Mouse (Mus musculus): Measurements from ENCODE around the gene B4galt3. TPM values are rescaled to one million over a fixed set of nuclear protein-coding genes. Genes with fewer than 3 reads are reported as not detected.

B4galt3 gene
- polyA plus RNA-seq (2016; fragmentation: Nextera tagmentation; extraction: Ambion mirVana) = 82.1 and 84.8 TPM in 2 replicates

DNA sequence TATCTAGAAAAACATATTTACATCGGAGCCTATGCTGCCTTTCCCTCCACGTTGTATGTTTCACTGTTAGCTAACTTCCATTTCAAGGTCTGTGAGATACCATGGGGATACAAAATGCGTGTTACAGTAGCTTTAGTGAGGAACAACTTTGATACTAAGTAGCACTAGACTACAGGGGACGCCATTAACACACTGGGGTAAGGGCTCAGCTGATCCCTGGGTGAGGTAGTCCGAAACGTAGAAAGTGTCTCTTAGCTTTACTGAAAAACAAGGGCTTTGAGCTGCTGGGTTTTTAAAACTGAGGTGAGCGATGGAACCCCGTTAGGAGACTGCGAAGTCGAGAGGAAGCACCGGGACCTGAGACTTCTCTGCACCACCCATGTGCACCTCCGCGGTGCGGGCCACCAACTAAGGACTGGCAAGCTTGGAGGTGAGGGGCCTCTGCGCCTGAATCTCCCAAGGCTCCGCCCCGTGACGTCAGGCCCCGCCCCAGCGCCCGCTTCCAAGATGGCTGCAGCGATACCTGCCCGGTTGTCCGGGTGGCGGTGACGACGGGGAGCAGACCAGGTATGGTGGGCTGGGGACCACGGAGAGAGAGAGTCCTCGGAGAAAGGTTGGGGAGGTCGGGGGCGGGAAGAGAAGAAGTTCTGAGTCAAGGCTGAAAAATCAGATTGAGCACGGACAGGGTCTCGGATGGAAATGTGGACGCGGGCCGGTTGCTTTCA, at the start of gene B4galt3:
Gene B4galt3 (plus strand): TSS at position 481 of the 725 bp plus-strand sequence.
- H3K9me3 ChIP-seq = no peaks in the 10 kb centered on the region
- 3% methylated on average over 36 of the region's 36 CpGs for WGBS

GRCm38 (mm10) chr1:171220871-171221270, 49.3 kb upstream of the B4galt3 start:
- Histone ChIP-seq H3K27ac (no peak overlapping the region), H3K4me1 (replicated peaks) (peaks cover 10% of the 10 kb centered on the region), H3K9me3 (no peaks in the 10 kb centered on the region), H3K36me3 (peaks cover 25% of the 10 kb centered on the region), H3K4me2 (peak overlapping the region; percentile 87), H3K4me3 (replicated peaks) (peak overlapping the region; percentile 59; the same call in 1 of the 2 replicates), H3K27me3 (no peaks in the 10 kb centered on the region), H3K9ac (replicated peaks) (no peak overlapping the region)
- WGBS = 8% methylated on average over 10 of the region's 10 CpGs
- ATAC-seq (ENCODE audit: insufficient number of reproducible peaks, insufficient read depth, low FRiP score, low TSS enrichment, low read depth) = no peak

More for the DNA sequence above, at the start of gene B4galt3:
- peaks cover 35% of the 10 kb centered on the region for H3K36me3 ChIP-seq
- peak within 1 kb of the TSS; percentile 73 for H3K9ac ChIP-seq (replicated peaks)
- H3K4me2 ChIP-seq = peak within 1 kb of the TSS; percentile 95
- peak within 1 kb of the TSS; percentile 53; the same call in 1 of the 2 replicates for H3K27ac ChIP-seq
- ATAC-seq (ENCODE audit: insufficient number of reproducible peaks, insufficient read depth, low FRiP score, low TSS enrichment, low read depth) = peak; percentile 93
- H3K27me3 ChIP-seq = no peaks in the 10 kb centered on the region; the same call in 1 of the 2 replicates
- peaks cover 7% of the 10 kb centered on the region for H3K4me1 ChIP-seq (replicated peaks)
- H3K4me3 ChIP-seq (replicated peaks) = peak within 1 kb of the TSS; percentile 77

DNA sequence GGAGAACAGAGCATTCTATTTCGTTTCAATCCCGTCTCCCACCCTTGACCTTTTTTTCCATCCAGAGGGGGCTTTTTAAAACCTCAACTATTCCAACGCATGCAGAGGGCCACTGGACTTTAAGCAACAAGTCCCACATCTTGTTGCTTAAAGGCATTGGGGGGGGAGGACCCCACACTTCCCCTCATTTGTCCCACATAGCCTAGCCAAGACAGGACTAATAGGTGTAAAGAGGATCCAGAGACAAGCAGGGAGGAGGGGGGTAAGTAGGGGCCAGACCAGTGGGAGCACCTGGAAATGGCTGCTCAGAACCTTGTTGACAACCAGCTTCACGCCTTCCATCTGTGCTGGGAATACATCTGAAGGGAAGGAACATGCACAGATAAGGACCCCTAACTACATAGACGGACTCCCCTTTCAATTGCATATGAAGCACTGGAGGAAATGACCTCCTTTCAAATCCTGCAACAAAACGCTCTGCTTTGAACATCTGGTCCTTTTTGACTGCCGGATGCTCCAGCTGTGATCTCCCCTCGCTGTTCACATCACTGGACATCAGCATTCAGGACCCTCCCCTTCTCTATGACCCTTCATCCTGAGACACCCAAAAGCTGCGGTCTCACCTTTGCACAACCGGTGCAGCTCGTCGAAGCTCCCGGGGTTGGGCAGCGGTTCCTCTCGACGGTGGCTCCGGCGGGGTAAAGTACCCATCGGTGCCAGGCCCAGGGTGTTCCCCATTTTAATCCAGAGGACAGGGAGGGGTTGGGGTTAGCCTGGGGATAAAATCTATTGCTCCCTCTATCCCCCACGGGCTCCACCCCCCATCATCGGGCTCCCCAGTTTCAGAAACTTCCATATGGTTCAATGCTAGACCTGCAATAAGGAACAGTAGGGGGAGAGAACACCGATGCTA, 48.6 kb upstream of the B4galt3 start:
- WGBS = 6% methylated on average over 22 of the region's 22 CpGs
- Histone ChIP-seq H3K9ac (replicated peaks) (peak overlapping the region; percentile 58), H3K4me2 (peak overlapping the region; percentile 87), H3K4me1 (replicated peaks) (peaks cover 10% of the 10 kb centered on the region), H3K36me3 (peaks cover 25% of the 10 kb centered on the region), H3K4me3 (replicated peaks) (peak overlapping the region; percentile 59), H3K27me3 (no peaks in the 10 kb centered on the region), H3K9me3 (no peaks in the 10 kb centered on the region), H3K27ac (no peak overlapping the region)
- ATAC-seq (ENCODE audit: insufficient number of reproducible peaks, insufficient read depth, low FRiP score, low TSS enrichment, low read depth) = peak; percentile 4; the same call in 1 of the 2 replicates

- peak; percentile 98 for ATAC-seq (ENCODE audit: insufficient number of reproducible peaks, insufficient read depth, low FRiP score, low TSS enrichment, low read depth)
- peak within 1 kb of the TSS; percentile 59 for H3K4me3 ChIP-seq (replicated peaks)
- H3K9me3 ChIP-seq = no peaks in the 10 kb centered on the region
- H3K9ac ChIP-seq (replicated peaks) = peak within 1 kb of the TSS; percentile 58
- peak within 1 kb of the TSS; percentile 86 for H3K27ac ChIP-seq
- H3K4me2 ChIP-seq = peak within 1 kb of the TSS; percentile 87
- peaks cover 10% of the 10 kb centered on the region for H3K4me1 ChIP-seq (replicated peaks)
- 2% methylated on average over 28 of the region's 28 CpGs for WGBS
- peaks cover 25% of the 10 kb centered on the region for H3K36me3 ChIP-seq
- no peaks in the 10 kb centered on the region for H3K27me3 ChIP-seq
Observed at GRCm38 (mm10) chr1:171222238-171223155, 47.6 kb upstream of the B4galt3 start, which contains the start of gene Tomm40l. TSS of gene Tomm40l (minus strand) at chr1:171222514.

DNA sequence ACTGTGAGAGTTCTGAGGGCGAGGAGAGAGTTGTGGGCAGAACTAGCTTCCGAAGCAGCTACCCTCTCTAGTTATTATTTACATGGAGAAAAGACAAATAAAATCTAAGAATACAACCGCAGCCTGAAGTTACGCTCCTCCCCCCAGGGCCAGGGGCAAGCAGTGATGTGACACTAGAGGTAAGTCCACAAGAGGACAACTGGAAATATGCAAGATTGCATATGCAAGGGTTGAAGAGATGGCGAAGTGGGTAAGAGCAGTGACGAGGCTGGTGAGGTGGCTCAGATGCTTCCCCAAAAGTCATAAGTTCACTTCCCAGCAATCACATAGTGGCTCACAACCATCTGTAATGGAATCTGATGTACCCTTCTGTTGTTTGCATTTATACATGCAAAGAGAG, 47.0 kb upstream of the B4galt3 start:
- WGBS = 83% methylated on average over 6 of the region's 6 CpGs
- peak overlapping the region; percentile 86 for H3K27ac ChIP-seq
- ATAC-seq (ENCODE audit: insufficient number of reproducible peaks, insufficient read depth, low FRiP score, low TSS enrichment, low read depth) = no peak

DNA sequence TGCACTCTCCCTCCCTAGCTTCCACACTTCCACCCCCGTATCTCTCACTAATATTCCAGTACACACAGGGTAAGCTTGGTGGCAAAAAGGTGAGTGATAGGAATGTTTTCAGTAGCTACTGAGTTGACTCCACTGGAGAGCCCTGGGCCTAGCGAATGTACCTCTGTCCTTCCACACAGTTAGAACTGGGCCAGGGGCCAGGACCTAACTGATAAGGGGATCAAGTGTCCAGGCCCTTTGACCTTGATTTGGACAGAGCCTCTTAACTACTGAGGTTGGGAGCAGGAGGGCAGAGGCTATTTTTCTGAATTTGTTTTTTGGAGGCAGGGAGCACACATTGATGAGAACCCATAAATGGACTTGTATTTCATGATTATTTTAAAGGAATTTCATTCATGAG, 46.3 kb upstream of the B4galt3 start:
- Histone ChIP-seq H3K9me3 (no peaks in the 10 kb centered on the region), H3K36me3 (peaks cover 16% of the 10 kb centered on the region), H3K9ac (replicated peaks) (no peak overlapping the region), H3K27ac (no peak overlapping the region), H3K4me1 (replicated peaks) (peaks cover 10% of the 10 kb centered on the region), H3K4me2 (no peak overlapping the region), H3K4me3 (replicated peaks) (no peak overlapping the region), H3K27me3 (no peaks in the 10 kb centered on the region)
- WGBS = 81% methylated on average over 2 of the region's 2 CpGs
- no peak for ATAC-seq (ENCODE audit: insufficient number of reproducible peaks, insufficient read depth, low FRiP score, low TSS enrichment, low read depth)

More for the DNA sequence above, 47.0 kb upstream of the B4galt3 start:
- peaks cover 10% of the 10 kb centered on the region for H3K4me1 ChIP-seq (replicated peaks)
- H3K4me2 ChIP-seq = peak overlapping the region; percentile 46
- H3K36me3 ChIP-seq = peaks cover 22% of the 10 kb centered on the region
- peak overlapping the region; percentile 59 for H3K4me3 ChIP-seq (replicated peaks)
- no peaks in the 10 kb centered on the region for H3K27me3 ChIP-seq
- no peak overlapping the region; the same call in 1 of the 2 replicates for H3K9ac ChIP-seq (replicated peaks)
- no peaks in the 10 kb centered on the region for H3K9me3 ChIP-seq

GRCm38 (mm10) chr1:171224857-171225256, 45.3 kb upstream of the B4galt3 start, which contains the start of gene Apoa2:
TSS of gene Apoa2 (plus strand) at chr1:171225054.
- no peaks in the 10 kb centered on the region for H3K27me3 ChIP-seq
- H3K9ac ChIP-seq (replicated peaks) = no peak within 1 kb of the TSS
- WGBS = 71% methylated on average over 5 of the region's 5 CpGs
- peaks cover 14% of the 10 kb centered on the region for H3K4me1 ChIP-seq (replicated peaks)
- no peak for ATAC-seq (ENCODE audit: insufficient number of reproducible peaks, insufficient read depth, low FRiP score, low TSS enrichment, low read depth)
- no peaks in the 10 kb centered on the region for H3K9me3 ChIP-seq
- no peak within 1 kb of the TSS for H3K4me2 ChIP-seq
- no peak within 1 kb of the TSS for H3K27ac ChIP-seq
- peaks cover 6% of the 10 kb centered on the region for H3K36me3 ChIP-seq
- H3K4me3 ChIP-seq (replicated peaks) = no peak within 1 kb of the TSS

DNA sequence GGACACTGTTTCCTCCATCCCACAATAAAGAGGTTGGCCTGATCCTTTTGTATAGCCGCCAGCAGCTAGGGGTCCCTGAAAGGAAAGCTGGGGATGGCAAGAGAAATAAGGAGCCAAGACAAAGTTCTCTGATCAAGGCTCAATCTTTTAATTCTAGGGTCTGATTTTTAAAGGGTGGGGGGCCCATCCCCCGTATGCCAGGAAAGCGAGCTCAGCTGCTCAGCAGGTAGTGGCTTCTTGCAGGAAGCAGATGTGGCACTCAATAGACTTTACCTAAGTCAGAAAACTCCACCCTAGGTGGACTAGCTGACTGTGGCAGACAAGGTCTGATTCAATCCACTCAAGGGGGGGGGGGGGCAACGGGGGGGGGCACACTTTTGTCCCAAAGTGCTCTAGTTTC, 43.3 kb upstream of the B4galt3 start:
- WGBS = 39% methylated on average over 4 of the region's 4 CpGs
- Histone ChIP-seq H3K27ac (no peak overlapping the region), H3K9me3 (no peaks in the 10 kb centered on the region), H3K27me3 (no peaks in the 10 kb centered on the region), H3K4me2 (no peak overlapping the region), H3K4me1 (replicated peaks) (peaks cover 18% of the 10 kb centered on the region), H3K9ac (replicated peaks) (no peak overlapping the region), H3K36me3 (no peaks in the 10 kb centered on the region), H3K4me3 (replicated peaks) (no peak overlapping the region)
- no peak for ATAC-seq (ENCODE audit: insufficient number of reproducible peaks, insufficient read depth, low FRiP score, low TSS enrichment, low read depth)

DNA sequence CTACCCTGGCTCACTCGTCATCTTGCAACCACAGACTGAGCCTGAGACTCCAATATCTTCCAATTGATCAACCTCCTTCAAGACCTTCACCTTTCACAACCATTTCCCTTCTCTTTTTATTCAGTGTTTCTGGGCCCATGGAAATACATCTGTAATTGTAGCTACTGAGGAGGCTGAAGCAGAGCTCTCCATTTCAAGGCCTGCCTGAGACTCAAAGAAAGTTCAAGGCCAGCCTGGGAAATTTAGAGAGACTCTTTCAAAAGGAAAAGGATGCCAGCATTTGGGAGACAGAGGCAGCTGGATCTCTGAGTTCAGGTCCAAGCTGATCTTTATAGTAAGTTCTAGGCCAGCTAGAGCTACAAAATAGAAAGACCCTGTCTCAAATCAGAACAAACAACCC, 42.2 kb upstream of the B4galt3 start:
- no peaks in the 10 kb centered on the region for H3K36me3 ChIP-seq
- H3K4me1 ChIP-seq (replicated peaks) = peaks cover 17% of the 10 kb centered on the region
- no peak overlapping the region for H3K9ac ChIP-seq (replicated peaks)
- no peaks in the 10 kb centered on the region for H3K9me3 ChIP-seq
- no peak overlapping the region for H3K27ac ChIP-seq
- no peaks in the 10 kb centered on the region for H3K27me3 ChIP-seq
- no peak for ATAC-seq (ENCODE audit: insufficient number of reproducible peaks, insufficient read depth, low FRiP score, low TSS enrichment, low read depth)
- no peak overlapping the region for H3K4me2 ChIP-seq
- no peak overlapping the region for H3K4me3 ChIP-seq (replicated peaks)
- 85% methylated on average over 1 of the region's 1 CpGs for WGBS

GRCm38 (mm10) chr1:171229750-171230149, 40.4 kb upstream of the B4galt3 start:
- H3K27ac ChIP-seq = peak overlapping the region; percentile 64
- 37% methylated on average over 6 of the region's 6 CpGs for WGBS

More at GRCm38 (mm10) chr1:171229750-171230149, 40.4 kb upstream of the B4galt3 start:
- Histone ChIP-seq H3K36me3 (peaks cover 18% of the 10 kb centered on the region), H3K27me3 (no peaks in the 10 kb centered on the region), H3K9me3 (no peaks in the 10 kb centered on the region), H3K4me3 (replicated peaks) (no peak overlapping the region), H3K9ac (replicated peaks) (no peak overlapping the region), H3K4me2 (no peak overlapping the region), H3K4me1 (replicated peaks) (peaks cover 17% of the 10 kb centered on the region)
- 0 out of 2 replicates have a peak, but pooled peaks have one; percentile 5 for ATAC-seq (ENCODE audit: insufficient number of reproducible peaks, insufficient read depth, low FRiP score, low TSS enrichment, low read depth)

All from limb, embryonic 12.5 days (tissue).